Mouse (Mus musculus) adrenal gland (tissue): Measurements from ENCODE around the gene Ap2a2.
"Not testable (repeated sequence)": the region's sequence is repeated elsewhere in the genome, so short reads cannot be mapped to it uniquely, and the experiment has no call there.

Source experiments
- intact Hi-C: fragments of 180-260 bp; cut with DNase I; formaldehyde crosslinking; loops from one replicate; pipeline ENCODE4 v1.15.1; 2025

The Ap2a2 gene

DNA sequence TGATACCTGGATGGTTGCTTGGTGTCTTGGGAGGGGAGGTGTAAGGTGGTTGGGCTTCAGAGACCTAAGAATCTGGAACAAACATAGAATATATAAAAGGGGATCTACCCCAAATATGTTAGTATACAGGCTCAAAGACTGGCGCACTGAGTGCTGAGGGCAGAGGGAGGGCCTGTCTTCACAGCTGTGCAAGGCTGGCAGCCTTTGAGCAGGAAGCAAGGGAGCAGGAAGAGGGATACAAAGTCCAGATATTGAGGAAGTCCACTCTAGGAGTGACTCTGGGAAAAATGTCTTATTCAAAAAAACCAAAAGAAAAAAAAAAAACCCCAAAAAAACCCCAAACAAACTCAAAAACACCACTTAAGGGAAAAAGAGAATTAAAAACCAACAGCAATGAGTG is 30.1 kb downstream of the Ap2a2 start:
- intact Hi-C loops: no loop called here

DNA sequence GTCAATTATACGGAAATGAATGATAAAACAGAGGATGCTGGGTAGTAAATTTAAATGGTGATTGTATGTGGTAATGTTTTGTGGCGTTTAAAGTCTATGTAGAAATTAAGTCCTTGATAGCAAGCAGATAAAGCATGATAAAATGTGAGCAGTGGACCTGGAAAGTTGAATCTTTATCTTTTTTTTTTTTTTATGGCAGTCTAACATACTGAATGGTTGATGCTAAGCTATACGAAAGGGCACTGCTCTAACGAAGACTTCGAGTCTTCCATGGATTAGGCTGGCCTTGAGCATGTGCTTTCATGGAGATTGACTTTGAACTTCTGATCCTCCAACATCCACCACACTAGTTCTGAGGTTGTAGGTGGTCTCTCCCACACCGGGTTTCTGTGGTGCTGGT is 31.1 kb downstream of the Ap2a2 start:
- intact Hi-C loops: no loop called here

DNA sequence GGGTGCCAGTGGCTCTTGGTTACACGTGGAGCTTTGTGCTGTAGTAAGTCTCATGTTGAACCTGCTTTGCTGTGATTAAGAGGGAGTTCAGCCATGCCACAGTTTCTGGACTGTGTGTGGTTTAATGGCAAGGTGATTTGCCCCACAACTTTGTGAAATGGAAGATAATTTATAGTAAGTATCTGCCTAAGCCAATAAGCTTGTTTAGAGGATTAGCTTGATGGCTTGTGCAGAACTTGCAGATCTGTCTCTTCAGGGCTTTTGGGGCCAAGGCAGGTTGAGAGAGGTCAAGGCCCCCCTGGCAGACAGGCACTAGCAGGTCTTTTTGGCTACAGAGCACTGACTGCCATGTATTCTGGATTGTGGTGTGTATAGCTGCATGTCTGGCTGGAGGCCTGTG is 35.0 kb downstream of the Ap2a2 start:
- intact Hi-C loops: no loop called here

DNA sequence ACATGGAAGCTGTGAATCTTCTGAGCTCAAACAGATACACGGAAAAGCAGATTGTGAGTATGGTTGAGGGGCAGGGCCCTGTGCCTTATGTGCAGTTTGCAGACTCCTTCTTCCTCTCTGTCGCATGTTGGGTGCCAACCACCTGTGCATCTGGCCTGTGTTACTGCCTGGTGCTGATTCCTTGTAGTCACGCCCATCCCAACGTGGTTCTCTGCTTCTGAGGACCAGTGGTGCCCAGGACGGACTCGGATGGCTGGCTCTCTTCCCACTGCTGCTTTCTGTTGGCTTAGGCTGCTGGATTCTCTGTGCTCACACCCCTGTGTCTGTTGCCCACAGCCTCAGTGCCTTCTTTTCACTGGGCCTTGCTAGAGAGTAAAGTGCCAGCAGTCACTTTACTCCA is 35.6 kb downstream of the Ap2a2 start:
- intact Hi-C loops: no loop called here

DNA sequence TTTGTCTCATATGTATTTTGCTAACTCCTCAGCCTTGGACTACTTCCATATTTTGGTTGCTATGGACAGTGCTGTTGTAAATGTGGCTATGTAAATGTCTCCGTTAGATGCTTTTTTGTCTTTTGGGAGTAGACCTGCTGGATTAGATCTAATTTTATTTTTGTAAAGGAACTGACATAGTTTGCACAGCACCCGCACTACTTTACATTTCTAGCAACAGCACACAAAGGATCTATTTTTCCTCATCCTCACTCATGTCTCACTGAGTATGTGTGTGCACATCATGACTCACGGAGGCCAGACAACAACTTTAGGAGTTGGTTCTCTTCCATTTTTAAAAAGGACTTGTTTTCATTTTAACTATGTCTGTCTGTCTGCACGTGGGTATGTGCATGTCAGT is 45.7 kb downstream of the Ap2a2 start:
- intact Hi-C loops: loop anchor here (5.0 kb wide), 1 partner anchor 65 kb away; no protein-coding TSS in a partner anchor

DNA sequence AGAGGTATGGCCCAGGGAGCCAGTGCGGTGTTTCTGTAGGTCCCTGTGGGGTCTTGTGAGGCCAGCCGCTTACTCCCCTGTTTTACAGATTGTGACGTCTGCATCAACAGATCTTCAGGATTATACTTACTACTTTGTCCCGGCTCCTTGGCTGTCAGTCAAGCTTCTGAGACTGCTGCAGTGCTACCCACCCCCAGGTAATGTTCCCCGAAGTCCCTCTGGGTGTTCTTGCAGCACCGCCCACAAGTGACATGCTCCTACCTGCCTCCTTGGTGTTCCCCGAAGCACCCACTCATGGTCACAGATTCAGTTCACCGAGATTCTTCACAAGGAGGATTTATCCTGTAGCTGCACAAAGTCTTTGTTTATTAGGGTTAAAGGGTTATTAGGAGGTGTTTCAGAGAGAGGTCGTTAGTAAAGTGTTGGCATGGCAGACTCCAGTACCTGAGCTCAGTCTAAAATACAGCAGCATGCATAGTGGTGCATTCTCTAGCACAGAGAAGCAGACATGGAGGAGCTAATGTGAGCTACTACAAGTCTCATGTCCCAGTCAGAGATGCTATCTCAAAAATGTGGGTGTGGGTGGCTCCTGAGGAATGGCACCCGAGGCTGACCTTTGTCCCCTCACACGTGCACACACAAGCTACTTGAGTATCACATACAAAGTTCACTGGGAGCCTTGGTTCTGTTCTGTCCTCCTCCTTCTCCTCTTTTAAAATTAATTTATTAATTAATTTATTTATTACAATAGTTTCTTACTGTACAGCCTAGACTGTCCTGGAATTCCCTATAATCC is 47.9 kb downstream of the Ap2a2 start:
- intact Hi-C loops: loop anchor here (5.0 kb wide), 1 partner anchor 68 kb away; no protein-coding TSS in a partner anchor

DNA sequence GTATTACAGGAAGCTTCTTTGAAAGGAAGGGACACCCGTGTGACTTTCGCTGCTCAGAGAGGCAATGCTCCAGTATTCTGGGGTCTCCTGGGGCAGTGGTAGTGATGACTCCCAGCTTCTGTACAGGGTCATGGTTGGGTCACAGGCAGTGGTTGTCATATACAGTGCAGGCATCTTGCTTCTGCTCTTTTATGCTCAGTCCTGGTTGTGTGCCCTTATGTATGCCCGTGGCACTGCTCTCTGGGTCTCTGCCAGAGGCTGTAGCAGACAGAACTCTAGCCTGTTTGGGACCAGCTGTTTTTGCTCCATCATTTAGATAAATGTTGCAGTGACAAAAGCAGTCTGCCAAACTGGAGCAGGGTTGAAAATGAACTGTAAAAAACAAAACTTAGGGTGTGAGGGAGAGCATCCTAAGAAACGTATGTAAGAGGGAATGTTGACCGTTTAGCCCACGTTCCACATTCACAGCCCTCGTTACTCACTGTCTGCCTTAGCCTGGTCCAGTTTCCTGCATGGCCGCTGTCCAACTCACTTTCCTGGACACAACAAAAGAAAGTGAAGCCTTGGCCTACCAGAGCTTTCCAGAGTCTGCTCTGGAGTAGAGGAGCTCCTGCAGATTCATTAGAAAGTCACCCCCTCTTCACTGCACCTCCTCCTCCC is 49.9 kb downstream of the Ap2a2 start:
- intact Hi-C loops: no loop called here

DNA sequence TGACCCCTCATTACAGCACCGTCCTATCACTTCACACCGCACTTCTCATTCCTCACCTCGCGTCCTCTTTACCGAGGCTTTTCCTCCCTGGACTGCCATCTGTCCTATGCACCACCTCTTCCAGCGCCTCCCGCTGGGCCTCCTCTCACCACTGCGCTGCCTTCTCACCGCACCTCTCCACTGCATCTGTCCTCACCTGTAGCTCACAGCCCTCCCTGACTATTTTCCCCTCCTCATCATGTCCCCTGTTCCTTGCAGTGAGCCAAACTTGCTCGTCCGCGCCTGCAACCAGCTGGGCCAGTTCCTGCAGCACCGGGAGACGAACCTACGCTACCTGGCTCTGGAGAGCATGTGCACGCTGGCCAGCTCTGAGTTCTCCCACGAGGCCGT is 50.4 kb downstream of the Ap2a2 start:
- intact Hi-C loops: no loop called here

DNA sequence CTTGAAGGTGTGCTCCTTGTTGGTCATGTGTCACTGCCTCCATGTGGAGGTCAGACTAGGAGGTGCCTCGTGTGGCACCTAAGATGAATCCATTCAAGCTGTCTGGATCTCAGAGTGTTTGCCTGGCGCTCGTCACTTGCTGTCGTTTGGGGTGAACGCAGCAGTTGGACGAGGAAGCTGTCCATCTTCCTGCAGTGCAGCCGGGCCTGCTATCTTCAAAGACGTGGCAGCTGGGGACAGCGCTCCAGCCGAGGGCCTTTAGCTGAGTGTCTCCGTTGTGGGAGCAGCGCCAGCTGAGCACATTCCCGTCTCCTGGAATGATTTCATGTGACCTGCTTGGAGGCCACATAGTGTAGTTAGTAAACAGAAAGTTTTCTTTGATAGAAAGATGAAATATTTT is 50.8 kb downstream of the Ap2a2 start:
- intact Hi-C loops: no loop called here

DNA sequence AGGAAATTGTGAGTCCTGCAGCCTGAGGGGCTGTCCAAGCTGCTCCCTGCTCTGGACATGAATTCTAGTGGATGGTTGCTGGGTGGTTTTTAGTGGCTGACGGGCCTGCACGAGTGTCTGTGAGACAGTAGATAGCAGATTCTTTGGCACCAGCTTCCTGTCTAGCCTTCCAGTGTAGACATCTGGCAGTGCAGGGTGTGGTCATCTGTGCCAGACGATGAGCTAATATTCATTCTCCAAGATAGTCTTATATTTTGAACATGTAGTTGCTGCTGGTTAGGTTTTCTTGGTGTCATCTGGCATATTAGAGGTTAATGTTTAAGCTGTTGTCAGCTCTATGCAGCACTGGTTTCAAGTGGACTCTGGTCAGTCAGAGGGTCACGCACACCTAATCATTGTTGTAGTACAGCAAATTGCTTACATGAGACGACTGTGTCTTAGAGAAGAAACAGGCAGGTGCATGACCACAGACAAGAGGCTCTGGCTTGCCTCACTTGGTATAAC is 52.4 kb downstream of the Ap2a2 start:
- intact Hi-C loops: no loop called here

DNA sequence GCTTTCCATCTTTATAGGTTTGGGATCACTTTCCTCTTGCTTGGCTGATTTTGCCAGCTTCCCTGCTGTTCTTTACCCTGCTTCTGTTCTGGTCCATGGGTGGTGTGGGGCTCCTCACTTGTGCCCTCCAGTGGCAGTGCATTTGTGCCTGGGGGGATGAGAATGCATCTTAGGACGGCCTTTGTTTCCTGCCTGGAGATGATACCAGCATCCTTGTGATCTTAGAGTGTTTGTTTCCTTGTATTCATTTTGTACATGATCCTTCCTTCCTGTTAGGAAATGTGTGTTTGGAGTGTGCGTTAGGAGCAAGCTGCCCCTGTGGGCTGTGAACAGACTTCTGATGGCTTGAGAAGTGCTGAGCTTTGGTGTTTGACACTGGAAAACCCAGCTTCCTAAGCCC is 62.2 kb downstream of the Ap2a2 start:
- intact Hi-C loops: no loop called here

DNA sequence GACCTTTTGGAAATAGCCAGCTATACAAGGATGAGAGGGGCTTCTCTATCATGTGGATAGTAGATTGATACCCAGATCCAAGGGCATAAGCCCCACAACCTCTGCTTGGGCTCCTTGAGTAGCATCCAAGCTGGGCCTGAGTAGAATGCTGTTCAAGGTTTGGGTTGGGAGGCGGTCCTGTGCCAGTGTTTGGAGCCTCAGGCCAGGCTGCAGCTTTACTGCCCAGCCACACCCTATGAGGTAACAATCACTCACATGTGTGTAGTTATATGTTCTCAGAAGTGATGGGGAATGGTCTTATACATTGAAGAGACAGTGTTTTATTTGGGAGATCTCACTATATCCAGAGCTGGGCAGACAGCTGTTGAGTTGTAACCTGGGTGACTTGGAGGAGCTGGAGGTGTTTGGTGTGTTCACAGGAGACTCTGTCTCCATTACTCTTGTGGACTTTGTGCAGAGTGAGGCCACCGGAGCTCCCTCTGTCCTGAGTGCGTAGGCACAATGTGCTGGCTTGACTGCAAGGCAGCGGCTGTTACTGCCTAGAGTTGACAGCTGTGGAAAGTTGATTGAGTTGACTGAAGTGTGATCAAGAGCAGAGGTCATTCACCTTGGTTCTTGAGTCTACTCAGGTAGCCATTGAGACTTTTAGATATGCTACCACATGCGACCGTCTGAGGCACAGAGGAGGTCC is 63.3 kb downstream of the Ap2a2 start:
- intact Hi-C loops: no loop called here

DNA sequence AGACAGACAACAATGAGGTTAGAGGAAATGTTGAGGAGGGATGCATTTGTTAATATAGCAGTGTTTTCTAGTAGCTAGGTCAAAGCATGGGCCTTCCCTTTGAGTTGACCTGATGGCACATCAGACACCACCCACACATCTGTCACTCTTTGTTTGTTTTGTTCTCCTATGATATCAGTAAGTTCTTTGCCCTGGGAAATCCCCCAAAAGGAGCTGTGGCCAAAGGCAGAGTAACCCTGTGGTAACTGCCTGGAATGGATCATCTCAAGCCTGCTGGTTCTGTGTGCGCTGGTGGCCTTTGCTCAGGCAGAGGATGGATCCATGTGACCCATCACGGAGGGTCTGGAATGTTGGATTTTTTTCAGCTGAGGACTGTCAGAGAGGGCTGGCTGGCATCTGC is 66.0 kb downstream of the Ap2a2 start:
- intact Hi-C loops: no loop called here

DNA sequence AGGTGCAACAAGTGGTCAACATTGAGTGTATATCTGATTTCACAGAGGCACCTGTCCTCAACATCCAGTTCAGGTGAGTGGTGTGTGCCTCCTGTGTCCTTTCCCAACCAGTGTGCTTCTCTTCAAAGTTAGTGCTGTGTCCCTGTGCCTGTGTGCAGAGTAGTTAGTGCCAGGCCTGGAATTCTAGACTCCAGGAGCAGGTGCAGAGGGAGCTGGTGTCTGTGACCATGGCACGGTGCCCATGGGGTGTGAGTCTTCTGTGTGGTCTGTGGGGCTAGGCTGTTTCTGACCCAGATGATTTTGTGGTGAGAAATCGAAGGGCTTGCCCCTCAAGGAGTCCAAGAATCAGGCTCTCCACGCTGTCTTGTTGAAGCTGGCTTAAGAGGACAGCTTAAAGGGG is 67.3 kb downstream of the Ap2a2 start:
- intact Hi-C loops: no loop called here

DNA sequence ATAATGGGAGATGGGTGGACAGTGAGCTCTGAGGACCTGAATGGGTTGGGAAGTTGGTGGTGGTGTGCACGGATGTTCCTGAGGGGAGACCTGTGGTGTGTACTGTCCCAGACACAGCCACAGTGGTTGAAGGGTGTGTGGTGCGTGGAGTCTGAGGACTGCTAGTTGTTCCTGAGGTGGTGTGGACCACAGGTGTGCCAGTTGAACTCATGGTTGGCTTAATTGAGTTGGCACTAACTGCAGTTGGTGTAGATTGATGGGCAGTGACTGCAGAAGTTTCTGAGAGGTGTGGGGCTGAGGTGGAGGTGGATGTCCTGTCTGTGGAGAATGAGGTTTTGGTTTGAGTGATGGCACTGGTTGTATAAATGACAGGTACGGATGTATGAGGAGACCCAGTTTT is 76.1 kb downstream of the Ap2a2 start:
- intact Hi-C loops: not testable (repeated sequence)

DNA sequence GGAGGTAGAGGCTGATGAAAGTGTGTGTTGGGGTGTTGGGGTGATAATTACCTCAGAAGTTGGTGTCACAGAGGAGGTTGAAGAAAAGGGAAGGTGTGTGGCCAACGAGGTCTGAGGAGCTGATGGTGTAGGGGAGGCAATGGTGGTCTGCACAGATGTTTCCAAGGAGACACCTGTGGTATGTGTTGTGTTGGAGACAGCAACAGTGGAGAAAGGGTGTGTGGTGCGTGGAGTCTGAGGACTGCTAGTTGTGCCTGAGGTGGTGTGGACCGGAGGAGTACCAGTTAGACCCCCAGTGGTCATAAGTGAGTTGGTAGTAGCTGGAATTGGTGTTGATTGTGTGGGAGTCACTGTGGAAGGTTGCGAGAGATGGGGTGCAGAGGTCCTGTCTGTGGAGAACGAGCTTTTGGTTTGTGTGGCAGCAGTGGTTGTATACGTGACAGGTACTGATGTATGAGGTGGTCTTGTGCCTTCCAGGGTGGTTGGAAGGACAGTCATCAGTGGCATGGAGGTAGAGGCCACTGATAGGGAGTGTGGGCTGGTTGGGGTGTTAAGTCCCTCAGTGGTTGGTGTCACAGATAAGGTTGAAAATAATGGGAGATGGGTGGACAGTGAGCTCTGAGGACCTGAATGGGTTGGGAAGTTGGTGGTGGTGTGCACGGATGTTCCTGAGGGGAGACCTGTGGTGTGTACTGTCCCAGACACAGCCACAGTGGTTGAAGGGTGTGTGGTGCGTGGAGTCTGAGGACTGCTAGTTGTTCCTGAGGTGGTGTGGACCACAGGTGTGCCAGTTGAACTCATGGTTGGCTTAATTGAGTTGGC is 76.8 kb downstream of the Ap2a2 start:
- intact Hi-C loops: not testable (repeated sequence)

DNA sequence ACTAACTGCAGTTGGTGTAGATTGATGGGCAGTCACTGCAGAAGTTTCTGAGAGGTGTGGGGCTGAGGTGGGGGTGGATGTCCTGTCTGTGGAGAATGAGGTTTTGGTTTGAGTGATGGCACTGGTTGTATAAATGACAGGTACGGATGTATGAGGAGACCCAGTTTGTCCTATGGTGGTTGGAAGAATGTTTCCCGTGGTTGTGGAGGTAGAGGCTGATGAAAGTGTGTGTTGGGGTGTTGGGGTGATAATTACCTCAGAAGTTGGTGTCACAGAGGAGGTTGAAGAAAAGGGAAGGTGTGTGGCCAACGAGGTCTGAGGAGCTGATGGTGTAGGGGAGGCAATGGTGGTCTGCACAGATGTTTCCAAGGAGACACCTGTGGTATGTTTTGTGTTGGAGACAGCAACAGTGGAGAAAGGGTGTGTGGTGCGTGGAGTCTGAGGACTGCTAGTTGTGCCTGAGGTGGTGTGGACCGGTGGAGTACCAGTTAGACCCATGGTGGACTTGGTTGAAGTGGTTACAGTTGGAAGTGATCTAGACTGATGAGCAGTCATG is 77.4 kb downstream of the Ap2a2 start:
- intact Hi-C loops: not testable (repeated sequence)

DNA sequence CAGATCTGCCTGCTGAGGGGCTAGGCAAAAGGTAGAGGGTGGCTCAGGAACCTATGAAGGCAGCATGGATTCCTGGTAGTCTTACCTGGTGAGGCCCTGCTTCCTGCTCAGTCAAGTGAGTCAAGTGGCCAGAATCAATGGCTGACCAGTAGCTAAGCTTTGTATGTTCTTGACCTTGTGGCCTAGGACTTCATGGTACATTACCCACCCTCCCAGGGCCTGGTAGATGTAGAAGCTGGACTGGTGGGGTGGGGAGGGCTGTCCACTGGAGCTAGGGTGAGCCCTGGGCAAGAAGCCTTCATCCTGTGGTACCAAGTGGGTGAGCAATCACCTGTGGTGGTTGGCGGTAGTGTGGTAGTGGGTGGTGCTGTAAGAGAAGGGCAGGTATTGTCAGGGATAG is 80.4 kb downstream of the Ap2a2 start:
- intact Hi-C loops: no loop called here

DNA sequence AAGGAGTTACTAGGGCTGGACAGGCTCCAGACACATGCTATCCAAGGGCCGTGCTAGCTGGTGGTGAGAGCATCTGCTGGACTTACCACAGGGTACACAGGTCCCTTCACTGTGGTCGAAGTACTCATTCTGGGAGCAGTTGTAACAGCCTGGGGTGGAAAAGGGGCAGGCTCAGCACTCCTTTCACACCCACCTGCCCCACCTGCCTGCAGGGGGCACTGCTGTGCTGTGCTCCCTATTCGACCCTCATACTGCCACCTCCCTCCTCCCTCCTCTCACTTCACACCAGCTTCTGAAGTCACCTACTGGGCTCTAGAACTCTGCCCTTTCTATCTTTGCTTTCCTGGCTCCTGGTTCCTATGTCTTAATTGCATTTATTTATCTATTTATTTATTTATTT is 81.2 kb downstream of the Ap2a2 start:
- intact Hi-C loops: no loop called here

DNA sequence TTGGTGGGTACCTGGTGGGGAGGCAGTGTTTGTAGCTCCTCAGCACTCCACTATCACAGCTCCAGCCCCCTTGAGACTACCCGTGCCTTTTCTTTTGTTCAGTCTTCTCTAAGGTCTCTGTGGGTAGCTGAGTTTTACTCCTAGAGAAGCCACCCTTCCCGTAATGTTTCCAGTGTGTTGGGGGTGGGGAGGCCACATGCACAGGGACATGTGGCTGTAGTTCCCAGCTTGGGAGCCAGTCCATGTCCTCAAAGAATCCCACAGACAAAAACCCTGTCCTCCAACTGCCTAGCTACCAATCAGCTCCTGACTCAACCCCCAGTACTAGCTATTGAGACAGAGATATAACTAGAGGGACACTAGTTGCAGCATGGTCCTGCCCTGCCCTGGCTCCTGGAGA is 85.1 kb downstream of the Ap2a2 start:
- intact Hi-C loops: no loop called here

DNA sequence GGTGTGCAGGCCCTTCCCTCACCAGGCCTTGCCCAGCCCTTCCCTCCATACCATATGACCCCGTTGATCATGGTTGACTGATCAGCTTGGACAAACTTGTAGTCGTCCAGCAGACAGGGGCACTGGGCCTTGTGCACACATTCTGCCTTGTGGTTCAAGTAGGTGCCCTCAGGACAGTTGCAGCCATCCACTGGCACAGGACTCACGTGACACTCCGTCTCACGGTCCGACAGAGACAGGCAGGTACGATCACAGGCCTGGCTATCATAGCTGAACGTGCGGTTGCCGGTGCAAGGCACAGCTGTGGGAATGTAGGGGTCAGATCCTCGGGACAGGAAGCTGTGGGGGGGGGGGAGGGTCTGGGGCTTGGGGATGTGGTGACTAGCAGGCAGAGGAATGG is 85.8 kb downstream of the Ap2a2 start:
- intact Hi-C loops: no loop called here
